Mouse (Mus musculus): ENCODE measurements around the gene Atxn7l1. TPM values are rescaled to one million over a fixed set of nuclear protein-coding genes. Genes with fewer than 3 reads are reported as not detected.
A peak's percentile ranks its signal among the peaks of the same experiment; 100 is the strongest.

Gene Atxn7l1
- total RNA-seq, 2 experiments from 2014 or later: 29.5 to 116 TPM

DNA sequence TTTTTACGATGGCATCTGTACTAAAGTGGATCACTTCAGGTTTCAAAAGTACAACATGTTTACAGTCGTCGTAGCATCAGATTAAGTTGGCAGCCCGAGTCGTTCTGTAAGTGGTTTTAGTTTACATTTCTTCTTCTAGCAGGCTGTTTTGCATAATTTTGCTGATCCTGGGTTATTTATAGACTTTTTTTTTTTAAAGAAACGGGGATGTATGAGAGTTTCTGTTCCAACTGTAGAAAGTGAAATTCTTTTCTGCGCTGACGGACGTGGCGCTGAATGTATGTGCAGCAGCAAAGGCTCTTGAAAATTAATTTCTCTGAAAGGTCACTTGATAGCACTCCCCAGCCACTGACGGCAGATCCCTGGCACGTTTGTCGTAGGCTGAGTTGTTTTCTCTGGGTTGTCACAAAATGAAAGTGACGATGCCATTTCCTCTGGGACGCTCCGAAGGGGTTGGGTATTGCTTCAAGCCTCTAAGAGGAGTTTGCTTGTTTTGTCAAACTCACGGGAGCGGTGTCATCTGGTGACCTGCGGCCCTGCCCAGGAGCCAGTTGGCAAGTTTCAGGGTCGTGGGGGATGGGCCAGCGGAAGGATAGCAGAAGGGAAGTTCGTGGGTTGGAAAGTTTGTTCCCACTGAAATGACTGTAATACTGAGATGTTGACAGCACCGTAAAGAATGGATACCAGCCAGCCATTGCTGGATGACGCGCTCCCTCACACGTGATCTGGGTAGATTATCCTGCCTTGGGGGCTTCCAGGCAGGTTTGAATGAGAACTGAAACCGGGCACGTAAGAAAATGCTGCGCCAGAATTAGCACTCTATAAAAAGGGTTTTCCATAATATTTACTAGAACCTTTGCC is 155.3 kb downstream of the Atxn7l1 start:
- ATAC-seq (replicated peaks; ENCODE audit: low FRiP score, low TSS enrichment, poor library complexity, severe bottlenecking): peak; percentile 66

DNA sequence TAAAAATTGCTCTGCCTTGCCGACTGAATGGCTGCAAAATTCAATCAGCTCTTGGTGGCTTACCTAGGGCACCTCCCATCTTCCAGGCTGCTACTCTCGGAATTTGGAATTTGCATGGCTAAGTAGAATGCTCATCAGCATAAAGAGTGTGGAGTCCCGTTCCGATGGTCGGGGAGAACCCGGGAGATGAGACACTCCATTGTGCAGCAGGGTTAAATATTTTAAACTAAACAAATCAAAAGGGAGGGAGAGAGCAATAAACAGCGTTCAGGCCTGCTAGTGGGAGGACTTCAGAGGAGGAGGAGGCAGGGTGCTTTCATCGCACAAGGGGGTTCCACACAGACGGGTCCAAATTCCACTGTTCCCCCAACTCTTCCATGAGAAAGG is 155.9 kb downstream of the Atxn7l1 start:
- ATAC-seq (replicated peaks; ENCODE audit: low FRiP score, low TSS enrichment, poor library complexity, severe bottlenecking): no peak

DNA sequence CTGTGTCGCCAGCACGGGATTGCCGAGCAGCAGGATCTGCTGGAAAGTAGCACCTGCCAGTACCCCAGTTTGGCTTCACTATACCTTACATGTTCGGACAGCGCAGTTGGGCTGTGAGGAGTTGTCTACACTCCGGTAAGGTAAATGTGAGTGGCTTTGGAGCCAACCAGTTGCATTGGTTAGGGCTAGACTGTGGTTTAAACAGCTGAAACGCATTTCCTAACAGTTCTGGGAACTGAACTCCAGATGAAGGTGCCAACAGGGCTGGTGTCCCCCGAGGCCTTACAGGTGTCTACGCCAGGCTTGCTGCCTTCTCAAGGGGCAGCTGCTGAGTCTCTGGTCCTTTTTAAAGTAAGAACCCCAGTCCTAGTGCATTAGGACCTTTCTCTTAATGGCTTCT is 157.6 kb downstream of the Atxn7l1 start:
- ATAC-seq (replicated peaks; ENCODE audit: low FRiP score, low TSS enrichment, poor library complexity, severe bottlenecking): no peak

DNA sequence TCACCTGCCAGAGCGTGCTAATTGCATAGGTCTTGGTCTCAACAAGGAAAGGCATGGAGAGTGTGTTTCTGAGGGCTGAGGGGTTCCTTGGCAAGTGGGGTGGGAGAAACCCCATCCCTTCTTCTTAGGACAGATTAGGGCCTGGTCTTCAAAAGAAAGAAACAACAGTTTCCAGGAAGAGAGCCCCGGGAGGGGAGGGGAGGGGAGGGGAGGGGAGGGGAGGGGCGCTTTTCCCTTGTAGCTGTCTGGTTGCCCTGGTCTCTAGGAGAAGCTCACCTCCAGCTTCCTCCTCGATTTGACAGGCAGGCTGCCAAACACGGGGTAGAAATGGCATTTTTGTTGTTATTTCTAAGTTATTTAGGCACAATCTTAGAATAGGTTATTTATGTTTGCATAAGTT is 159.0 kb downstream of the Atxn7l1 start:
- no peak for ATAC-seq (replicated peaks; ENCODE audit: low FRiP score, low TSS enrichment, poor library complexity, severe bottlenecking)

DNA sequence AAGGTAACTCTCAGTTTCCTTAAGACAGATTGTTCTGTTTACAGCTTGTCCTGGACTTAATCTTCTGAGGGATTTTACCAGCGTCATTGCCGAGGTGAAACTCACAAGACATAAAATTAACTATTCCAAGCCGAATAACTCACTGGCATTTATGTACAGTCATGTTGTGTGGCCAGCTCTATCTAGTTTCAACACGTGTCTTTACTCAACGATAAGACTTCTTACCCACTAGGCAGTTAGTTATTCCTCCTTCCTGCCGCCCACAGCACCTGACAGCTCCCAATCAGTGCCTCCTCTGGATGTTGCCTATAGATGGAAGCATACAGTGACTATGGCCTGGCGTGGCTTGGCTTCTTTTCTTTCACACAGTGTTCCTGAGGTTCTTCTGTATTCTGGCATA is 161.2 kb downstream of the Atxn7l1 start:
- ATAC-seq (replicated peaks; ENCODE audit: low FRiP score, low TSS enrichment, poor library complexity, severe bottlenecking): peak; percentile 60

DNA sequence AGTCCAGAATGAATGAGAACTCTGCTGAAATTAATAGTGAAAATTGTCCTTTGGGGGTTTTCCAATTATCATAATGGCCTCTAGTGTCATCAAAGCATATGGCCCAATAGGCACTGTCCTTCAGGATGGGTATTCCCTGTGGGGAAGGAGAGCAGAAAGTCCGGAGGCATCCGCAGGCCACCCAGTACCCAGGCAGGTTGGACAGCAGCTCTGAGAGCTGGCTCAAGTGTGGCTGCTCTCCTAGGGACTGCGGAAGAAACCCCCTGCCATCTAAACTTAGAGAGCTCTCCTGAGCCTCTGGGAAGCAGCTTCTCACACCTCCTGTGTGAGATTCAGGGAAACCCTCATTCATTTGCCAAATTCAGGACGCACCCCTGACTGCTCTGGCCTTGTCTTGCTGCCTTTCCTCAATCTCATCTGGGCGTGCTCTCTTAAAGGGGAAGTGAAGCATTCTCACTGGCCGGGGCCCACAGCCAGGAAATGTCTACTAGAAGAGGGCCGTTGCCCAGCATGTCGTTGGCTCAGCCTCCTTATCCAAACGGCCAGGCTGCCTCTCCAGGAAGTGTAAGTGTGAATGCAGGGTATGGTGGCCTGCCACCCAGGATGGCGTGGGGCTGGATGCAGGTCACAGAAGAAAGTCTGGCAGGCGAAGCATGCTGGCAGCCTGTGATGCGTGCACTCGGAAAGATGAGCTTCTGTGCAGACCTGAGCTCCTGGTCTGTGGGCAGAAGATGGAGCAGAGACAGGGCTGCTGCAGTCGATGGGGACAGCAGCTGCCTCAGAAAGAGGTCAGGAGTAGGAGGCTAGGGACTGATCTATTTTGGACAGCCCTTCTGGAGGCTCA is 166.6 kb downstream of the Atxn7l1 start:
- peak; percentile 73 for ATAC-seq (replicated peaks; ENCODE audit: low FRiP score, low TSS enrichment, poor library complexity, severe bottlenecking)

DNA sequence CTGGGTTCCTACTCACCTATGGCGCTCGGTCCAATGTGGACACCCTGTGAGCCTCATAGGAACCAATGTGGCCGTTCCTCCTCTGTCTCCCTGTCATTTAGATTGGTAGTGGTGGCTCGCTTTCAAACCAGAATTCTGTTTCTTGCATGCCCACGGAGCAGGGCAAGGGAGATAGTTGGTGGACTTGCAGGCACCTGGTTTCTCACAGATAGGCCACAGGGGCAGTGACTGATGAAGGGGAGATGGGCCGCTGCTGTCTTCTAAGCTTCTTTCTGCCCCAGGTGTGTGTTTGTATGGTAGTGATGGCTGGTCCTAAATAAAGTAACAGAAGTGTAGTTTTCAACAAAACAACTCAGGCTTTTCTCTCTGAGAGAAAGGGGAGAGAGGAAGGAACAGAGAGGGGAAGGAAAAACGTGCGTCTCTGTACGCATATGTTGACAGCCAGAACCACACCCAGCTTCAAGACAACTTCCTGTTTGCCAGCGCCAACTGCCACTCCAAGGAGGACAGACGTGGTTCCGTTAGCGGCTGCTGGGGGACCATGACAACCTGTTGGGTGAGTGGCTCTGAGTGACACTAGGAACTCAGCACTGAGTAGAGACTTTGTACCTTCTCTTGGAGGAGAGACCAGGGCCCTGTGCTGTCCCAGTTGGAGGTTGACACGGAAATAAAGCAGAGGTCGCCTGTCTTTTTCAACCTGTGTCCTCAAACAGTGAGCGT is 167.6 kb downstream of the Atxn7l1 start:
- ATAC-seq (replicated peaks; ENCODE audit: low FRiP score, low TSS enrichment, poor library complexity, severe bottlenecking): peak; percentile 79

DNA sequence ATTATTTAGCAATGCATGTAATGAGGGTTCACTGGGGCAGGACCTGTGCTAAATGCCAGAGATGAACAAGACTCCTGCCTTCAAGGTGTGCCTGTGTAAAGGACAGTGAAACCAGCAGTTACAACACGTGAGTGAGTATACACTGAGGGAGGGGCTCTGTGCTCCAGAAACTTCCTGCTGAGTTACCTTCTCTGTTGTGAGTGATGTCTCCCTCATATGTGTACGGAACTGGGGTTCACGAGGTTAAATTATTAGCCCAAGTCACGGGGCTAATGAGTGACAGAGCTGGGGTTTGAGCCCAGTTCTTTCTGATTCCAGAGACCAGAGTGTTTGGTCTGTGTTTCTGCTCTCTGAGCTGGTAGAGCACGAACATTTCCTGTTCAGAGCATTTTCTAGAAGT is 168.3 kb downstream of the Atxn7l1 start:
- no peak for ATAC-seq (replicated peaks; ENCODE audit: low FRiP score, low TSS enrichment, poor library complexity, severe bottlenecking)

DNA sequence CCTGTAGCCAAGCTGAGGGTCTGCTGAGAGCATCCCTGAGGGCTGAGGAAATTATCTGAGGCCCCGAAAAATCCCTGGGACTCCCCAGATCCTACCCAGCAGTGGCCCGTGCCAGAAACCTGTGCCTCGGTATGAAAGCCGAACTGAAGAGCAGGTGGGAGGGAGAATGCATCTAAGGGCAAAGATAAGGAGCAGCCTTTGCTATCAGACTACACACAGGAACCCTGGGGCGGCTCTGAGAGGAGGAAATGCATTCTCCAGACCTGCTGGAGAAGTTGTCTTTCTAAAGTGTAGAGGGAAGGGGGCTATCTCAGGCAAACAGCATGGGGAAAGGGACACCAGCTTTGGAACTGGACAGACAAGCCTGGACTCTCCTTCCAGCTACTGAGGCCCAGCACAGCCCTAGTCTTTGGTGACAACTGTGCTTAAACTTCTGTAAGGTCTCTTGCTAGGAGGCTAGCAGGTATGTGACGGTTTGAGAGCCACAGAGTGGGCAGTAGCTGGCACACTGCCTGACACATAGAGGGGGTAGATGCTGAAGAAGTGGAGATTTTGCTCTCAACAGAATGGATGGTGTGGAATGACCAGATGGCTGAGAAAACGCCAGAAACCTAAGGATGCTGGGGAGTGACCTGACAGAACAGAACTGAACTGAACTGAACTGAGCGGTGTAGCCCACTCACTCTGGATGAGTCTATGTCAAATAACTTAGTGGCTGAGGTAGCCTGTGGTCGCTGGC is 170.5 kb downstream of the Atxn7l1 start:
- peak; percentile 65 for ATAC-seq (replicated peaks; ENCODE audit: low FRiP score, low TSS enrichment, poor library complexity, severe bottlenecking)

DNA sequence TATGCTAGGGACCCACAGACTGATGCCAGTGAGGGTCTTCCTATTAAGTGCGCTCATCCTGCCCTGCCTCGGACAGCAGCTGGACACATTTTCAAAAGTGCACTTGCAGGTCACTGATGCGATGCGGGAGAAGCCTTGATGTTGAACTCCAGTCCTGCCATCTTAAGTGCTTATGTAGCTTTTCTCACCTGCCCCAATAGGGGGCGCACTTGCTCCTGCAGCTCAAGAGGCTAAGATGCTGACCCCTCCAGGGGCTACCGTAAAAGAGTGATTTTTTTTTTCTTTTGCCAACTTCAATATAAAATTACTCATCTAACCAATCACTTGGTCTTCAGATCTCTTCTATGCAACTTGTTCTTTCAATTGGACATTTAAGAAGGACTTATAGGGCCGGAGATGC is 175.1 kb downstream of the Atxn7l1 start:
- no peak for ATAC-seq (replicated peaks; ENCODE audit: low FRiP score, low TSS enrichment, poor library complexity, severe bottlenecking)

DNA sequence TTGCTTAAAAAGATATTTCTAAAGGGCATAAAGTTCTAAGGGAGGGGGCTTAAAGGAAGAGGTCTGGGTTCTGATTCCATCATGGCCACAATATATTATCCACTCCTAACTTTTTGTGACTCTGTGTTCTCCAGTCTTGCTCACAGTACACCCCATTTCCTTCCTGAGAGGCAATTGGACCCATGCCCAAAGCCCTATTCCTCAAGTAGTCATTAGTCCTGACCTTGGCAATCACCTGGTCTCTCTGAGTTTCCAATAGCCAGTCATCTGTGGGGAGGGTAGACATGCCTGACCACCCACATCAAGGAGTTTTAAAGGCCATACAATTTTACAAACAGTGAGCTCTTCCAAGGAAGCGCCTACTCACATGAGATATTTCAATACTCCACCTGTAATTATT is 176.3 kb downstream of the Atxn7l1 start:
- no peak for ATAC-seq (replicated peaks; ENCODE audit: low FRiP score, low TSS enrichment, poor library complexity, severe bottlenecking)

DNA sequence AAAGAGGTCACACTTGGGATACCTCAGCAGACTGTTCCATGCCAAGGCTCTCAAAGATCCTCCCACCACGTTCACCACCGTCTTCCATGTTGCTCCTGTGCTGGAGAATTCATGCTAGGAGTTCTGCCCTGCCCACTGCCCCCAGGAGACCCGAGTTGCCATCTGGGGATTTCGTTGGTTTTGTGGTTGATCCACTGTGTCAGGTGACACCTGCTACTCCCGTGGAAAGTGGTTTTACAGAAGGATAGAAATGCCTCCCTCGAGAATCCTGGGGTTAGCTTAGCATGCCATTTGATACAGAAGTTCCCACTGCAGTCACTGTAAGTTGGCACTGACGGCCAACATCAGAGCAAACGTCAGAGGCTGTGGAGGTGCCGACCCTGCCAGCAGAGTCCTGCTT is 177.9 kb downstream of the Atxn7l1 start:
- no peak for ATAC-seq (replicated peaks; ENCODE audit: low FRiP score, low TSS enrichment, poor library complexity, severe bottlenecking)

DNA sequence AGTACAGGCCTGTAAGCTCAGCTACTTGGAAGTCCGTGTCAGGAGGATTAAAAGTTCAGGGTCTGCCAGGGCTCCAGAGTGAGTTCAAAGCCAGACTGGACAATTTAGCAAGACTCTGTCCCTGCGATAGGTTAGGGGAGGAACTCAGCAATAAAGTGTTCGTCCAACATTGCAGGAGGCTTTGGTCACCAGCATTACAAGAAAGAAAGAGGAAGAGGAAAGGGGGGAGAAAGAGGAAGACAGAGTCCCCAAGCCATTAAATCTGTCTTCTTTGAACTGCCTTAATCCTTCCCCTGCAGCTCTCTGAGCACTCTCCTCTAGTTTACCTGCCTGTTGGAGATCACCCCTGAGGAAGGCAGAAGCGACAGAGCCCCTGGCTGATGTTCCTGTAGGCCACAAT is 184.6 kb downstream of the Atxn7l1 start:
- ATAC-seq (replicated peaks; ENCODE audit: low FRiP score, low TSS enrichment, poor library complexity, severe bottlenecking): no peak

DNA sequence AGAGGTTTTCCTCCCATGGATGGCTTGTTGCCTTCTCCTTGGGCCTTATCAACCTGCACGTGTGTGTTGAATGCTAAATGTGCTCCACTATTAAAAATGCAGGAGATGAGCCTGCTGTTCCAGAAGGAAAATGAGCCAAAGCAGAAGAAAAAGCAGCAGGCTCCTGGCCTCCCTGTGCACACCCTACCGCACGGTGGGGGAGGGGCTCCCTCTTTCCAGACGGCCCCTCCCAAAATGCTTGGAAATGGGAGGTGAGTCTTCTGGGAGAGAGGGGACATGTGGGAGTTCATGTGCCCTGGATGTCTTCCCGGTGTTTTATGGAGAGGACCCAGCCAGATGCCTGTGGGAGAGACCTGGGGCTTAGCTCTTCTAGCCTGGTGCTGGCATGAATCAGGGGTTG is 185.3 kb downstream of the Atxn7l1 start:
- ATAC-seq (replicated peaks; ENCODE audit: low FRiP score, low TSS enrichment, poor library complexity, severe bottlenecking): no peak

DNA sequence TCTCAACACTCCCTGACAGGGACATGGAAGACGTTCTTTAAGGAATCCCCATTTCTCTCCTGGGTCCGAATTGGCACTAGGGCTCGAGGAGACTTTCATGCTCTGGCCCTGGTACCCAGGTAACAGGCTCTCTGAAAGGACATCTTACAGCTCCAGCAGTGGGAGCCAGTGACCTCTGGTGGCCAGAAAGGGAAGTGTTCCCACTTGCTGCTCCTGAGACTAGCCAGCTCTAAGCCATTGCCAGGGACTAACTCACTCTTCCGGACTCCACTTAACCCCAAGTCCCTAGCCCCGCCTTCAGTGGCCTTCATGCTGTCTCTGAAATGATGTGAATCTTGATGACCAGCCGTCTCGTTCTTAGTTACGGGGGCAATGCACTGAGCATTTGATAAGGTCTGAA is 186.4 kb downstream of the Atxn7l1 start:
- ATAC-seq (replicated peaks; ENCODE audit: low FRiP score, low TSS enrichment, poor library complexity, severe bottlenecking): peak; percentile 64

DNA sequence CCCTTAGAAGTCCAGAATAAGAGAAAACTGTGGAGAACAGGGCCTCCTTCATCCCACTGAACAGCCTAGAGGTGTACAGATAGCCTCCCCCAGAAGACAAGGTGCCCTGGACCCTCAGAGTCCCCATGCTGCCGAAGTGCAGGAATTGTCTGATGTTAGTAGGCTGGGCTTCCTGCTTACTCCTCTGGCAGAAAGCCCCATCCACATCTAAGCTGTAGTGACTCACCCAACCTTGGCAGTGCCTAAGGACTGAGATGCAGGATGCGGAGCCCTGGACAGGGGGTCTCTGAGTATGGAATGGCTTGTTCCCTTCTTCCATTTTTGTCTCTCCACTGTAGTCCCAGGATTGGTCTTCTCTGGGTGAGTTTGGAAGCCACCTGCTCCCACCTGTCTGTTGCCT is 187.0 kb downstream of the Atxn7l1 start:
- ATAC-seq (replicated peaks; ENCODE audit: low FRiP score, low TSS enrichment, poor library complexity, severe bottlenecking): no peak

DNA sequence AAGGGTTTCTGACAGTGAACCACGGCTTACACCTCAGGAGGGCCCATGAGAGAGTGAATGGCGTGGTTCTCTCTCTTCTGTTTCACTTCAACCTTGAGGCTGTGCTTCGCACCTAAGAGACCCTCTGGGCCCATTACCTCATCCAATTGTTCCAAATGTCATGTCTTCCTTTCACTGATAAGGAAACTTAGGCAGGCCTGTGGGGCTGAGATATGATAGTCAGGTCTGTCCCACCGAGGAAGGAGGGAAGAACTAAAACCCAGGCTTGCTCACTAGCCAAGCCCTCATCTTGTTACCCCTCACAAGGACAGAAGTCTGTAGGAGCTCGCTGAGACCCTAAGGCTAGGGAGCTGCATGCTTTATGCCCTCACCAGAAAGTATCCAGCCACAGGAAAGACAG is 187.5 kb downstream of the Atxn7l1 start:
- ATAC-seq (replicated peaks; ENCODE audit: low FRiP score, low TSS enrichment, poor library complexity, severe bottlenecking): peak; percentile 51

DNA sequence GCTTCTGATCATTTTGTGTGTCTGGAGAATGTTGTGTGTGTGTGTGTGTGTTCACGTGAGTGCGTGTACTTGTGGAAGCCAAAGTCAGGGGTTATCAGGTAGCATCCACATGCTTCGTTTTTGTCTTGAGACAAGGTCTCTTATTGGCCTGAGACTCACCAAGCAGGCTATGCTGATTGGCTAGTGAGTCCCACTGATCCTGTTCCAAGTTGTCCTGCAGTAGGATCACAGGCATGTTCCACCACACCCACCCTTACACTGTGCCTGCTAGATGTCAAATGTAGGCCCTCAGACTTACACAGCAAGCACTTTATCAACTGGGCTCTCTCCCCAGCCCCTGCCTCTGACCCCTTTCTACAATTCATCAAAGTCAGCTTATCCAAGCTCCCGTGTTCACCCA is 187.9 kb downstream of the Atxn7l1 start:
- ATAC-seq (replicated peaks; ENCODE audit: low FRiP score, low TSS enrichment, poor library complexity, severe bottlenecking): peak; percentile 51

DNA sequence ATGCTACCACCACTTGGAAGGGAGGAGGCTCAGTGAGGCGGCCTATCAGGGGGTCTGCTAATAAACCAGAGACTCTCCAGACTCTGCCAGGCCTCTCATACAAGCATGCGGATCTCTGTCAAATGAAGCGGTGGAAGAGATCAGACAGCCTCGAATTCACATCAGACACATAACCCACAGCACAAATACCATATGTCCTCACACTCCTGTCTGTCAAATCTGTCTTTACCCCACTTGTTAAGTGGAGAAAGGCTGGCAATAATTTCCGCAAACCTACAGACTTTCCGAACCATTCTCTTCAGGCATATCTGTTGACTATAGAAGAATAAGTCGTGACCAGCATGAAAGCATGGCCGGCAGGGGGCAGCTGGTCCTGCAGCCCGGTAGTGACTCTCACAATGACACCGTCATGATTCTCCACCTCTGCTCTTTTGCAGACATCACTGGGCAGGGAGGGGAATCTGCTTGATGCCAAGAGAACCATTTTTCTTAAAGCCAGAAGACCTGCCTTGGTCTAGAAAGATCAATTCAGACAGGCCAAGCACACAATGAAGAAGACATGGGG is 189.2 kb downstream of the Atxn7l1 start:
- ATAC-seq (replicated peaks; ENCODE audit: low FRiP score, low TSS enrichment, poor library complexity, severe bottlenecking): no peak

Measured in megakaryocyte-erythroid progenitor cell, adult 5-6 weeks (primary cell).